Mouse (Mus musculus): ENCODE measurements at regions not wholly inside any gene's neighbourhood (a gene's known extent, or its start where the extent isn't known, plus 50 kb on each side); places are given as distances from the start of the nearest gene placed in this dataset.

DNA sequence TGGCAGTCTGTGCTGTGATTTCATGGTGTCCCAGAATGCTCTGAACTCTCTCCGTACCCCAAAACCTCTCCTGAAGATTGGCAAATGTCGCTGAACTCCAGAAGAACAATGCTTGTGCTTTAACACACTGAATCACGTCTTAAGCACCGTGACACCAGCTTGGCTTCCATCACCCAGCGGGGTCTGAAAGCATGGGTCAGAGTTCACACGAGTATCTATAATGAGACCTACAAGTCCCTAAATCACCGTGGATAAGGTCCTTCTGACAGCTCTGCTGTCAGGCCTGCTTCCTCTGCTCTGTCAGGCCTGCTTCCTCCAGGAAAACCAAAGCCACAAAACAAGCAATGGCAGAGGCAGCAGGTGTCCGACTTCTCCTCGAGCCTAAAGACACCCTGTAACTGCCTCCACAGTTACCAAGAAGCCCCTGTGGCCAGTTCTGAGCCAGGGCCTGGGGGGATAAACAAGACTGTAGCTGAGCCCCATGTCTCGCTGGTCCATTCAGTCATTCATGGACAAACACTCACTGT is 229.1 kb upstream of the A430005L14Rik start:
- no peak for DNase-seq (ENCODE audit: low spot score)

DNA sequence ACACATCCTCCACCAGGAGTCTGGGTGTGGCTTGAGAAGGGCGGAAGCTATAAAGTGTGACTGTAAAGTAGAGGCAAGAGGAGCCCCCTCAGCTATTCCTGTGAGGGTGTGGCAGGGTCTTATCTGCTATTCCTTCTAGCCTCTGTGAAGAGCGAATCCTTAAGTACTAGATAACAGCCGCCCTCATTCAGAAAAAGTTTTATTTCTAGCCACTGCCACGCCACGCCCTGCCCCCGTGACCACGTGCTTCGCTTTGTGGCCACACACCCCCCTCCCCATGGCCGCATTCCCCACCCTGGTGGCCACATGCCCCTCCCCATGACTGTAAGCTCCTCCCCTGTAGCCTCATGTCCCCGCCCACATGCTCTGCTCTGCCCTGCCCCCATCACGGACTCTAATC is 218.9 kb upstream of the A430005L14Rik start:
- no peak for DNase-seq (ENCODE audit: low spot score)

DNA sequence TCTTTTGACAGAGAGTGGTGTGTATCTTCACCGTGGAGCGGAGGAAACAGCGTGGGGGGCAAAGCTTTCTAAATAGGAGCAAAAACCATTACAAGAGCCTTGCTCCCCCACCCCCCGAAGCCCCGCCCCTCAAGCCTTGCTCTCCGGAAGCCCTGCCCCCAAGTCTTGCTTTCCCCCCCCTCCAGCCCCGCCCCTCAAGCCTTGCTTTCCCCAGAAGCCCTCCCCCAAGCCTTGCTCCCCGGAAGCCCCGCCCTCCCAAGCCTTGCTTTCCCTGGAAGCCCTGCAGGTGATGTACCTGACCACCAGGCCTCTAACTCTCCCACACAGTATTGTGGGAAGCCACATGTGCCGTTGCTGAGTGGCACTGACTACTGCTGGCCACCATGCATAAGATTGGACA is 214.8 kb upstream of the A430005L14Rik start:
- DNase-seq (ENCODE audit: low spot score), result no peak

DNA sequence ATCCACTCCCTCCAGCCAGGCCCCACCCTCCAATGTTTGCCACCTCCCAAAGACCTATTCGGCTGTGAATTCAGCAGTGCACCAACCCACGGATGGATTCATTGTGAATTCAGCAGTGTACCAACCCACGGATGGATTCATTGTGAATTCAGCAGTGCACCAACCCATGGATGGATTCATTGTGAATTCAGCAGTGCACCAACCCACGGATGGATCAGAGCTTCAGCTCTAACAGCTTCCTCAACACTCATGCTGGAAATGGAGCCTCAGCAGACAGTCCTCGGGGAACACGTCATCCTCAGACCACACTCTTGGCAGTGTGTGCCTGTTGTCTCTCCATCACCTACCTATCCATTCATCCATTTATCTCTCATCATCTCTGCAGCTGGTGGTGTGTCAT is 204.2 kb upstream of the A430005L14Rik start:
- no peak for DNase-seq (ENCODE audit: low spot score)

DNA sequence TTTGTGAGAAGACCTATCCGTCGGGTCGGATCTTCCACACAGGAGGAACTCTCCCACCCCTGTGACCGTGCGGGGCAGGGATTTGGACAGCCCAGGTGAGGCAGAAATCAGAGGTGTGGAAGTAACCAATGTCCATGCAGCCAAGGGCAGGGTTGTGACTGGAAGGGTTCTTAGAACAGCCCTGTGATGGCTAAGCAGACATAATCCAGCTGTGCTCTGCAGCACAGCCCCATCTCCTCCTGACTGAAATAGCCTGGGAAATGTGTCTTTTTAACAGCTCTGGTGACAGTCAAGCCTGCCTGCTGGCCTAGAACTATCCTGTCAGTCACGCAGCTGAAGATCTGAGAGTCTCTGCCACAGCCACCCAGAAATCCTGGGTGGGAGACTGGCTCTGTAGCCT is 198.7 kb upstream of the A430005L14Rik start:
- DNase-seq (ENCODE audit: low spot score), result no peak

DNA sequence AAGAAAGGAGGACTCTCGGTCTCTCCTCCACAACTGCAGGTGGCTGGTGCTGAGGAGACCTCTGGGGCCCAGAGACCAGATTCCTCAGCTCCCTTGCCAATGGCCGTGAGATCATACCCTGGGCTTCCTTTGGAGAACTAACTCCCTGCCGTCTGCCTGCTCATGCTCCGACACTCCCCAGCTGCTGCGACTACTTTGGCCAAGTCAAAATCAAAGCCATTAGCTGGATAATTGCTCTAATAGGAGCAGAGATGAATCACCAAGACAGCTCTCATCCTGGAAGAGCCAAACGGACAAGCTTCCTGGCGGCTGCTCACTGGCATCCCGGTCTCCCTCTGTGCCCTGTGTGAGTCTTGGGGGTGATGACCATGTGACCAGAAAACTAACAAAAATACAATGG is 198.3 kb upstream of the A430005L14Rik start:
- no peak for DNase-seq (ENCODE audit: low spot score)

DNA sequence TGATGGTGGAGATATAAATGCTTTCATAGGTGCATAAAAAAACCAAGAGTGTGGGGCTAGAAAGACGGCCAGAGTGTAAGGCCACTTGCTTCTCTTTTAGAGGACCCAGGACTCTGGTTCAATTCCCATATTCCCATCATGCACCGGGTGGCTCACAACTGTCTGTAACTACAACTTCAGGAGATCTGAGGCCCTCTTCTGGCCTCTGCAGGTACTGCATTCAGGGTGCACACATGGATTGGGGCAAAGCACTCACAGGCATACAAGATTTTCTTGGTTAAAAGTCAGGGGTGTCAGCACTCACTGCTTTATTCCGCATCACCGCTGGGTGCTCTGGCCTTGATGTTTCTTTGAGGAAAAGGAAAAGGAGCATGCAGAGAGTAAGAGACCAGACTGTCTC is 196.1 kb upstream of the A430005L14Rik start:
- no peak for DNase-seq (ENCODE audit: low spot score)

DNA sequence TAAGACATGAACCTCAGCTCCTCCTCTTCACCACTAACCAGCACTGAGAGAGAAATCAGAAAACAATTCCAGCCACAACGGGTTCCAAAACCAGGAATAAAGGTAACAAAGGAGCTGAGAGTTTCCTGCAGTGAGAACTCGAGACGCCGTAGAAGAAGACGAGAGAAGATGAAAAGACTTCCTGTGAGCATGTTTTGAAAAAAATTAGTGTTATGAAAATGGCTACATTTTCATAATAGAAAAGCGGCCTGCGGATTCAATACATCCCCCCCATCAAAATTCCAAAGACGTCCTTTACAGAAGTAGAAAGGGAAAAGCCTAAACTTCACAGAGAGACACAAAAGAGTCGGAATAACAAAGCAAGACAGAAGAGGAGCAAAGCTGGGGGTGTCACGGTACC is 193.6 kb upstream of the A430005L14Rik start:
- DNase-seq (ENCODE audit: low spot score), result no peak

DNA sequence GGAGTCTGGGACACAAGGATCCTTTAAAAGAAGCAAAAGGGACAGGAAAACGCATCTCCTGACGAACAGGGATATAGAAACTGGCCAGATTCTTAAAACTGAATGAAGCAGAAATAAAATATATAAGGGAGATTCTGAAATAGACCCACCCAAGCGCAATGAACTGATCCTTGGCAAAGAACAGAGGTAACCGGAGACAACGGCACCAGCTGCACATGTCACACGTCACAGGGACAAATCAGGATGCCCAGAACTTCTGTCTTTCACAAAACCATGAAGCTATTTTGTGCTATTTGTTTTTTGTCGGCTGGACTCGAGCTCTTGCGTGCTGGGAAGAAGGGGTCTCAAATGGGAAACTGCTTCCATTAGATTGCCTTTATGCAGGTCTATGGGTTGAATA is 189.3 kb upstream of the A430005L14Rik start:
- DNase-seq (ENCODE audit: low spot score), result no peak

DNA sequence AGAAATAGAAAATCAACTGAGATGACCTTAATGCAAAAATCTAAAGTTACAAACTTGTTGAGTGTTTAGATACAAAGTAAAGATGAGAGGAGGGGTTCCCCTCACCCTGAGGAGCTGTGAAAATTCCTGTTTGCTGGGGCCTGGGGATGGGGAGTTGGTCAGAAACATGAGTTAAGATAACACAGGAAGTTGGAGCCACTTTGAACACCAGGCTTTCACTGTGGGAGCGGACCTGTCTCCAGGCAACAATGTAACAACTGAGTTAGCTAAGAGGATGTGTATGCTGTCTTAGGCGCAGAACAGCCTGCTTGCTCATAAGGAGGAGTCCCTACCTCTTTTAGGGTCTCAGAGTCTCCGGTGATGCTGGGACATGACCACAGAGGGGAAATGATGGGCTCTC is 188.7 kb upstream of the A430005L14Rik start:
- no peak for DNase-seq (ENCODE audit: low spot score)

DNA sequence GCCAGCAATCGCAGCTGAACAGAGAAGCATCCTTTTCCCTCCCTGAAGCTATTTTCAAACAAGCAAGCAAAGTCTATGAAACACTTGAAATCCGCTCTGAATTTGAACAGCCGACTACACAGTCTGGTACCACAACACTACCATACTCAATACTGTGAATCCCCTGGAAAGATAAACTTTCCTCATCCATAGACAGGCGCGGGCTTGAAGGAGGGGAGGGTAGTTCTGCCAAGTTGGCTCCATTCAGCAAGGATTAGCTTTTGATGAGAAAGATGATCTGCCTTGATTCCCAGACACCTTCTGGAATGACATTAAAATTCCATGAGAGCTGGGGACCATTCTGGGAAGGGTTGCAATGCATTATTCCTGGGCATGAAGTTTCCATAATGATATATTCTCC is 186.4 kb upstream of the A430005L14Rik start:
- no peak for DNase-seq (ENCODE audit: low spot score)

DNA sequence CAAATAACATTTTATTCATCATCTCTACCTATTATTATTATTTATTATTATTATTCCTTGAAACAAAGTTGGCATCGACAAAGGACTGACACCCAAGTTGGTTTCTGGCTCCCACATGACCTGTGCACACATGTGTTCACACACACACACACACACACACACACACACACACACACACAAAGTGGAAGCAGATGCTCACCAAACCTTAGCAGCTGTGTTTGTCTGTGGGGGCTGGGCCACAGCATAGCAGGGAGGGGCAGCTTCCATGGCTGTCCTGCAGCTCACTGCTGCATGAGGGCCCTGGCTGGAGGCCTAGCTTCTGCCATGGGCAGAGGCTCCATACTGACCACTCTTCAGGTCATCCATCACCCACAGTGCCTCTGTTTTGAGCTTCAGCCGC is 176.5 kb upstream of the A430005L14Rik start:
- DNase-seq (ENCODE audit: low spot score), result no peak

DNA sequence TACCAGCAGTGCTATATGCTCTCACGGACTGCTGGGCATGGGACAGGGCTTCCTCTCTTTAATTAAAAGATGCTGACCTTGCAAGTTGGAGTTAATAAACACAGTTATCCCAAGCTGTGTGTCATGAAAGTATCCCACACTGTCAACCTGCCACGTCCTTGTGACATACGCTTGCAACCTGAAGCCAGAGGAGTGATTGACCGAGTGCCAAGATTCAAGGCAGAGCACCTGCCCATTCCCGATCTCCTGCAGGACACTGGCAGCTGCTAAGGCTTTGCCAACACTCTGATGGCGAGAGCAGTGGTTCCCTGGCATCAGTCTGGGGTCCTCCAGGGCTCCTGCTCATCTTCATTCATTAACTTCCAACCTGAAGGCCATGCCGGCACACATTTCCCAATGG is 175.8 kb upstream of the A430005L14Rik start:
- DNase-seq (ENCODE audit: low spot score), result no peak

DNA sequence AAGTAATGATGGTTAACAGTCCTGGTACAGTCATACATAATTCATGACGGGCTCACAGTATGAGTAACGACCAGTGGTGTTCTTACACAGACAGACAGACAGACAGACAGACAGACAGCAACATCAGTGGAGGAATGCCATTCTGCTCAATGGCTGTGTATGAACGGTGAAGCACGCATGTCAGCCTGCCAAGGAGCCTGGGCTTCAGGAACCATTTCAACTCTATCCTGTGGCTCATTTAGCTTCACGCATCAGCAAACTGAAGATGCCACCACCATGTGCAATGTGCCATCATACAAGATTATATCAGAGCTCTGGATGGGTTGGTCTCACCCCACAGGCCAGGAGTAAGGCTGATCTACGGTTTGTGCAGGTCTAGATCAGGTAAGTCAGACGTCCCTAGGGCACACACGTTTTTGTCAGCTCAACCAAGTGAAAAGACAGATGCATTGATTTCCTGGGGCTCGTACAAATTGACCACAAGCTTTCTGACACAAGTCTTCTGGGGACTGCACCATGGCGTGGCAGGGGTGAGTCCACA is 175.0 kb upstream of the A430005L14Rik start:
- no peak for DNase-seq (ENCODE audit: low spot score)

DNA sequence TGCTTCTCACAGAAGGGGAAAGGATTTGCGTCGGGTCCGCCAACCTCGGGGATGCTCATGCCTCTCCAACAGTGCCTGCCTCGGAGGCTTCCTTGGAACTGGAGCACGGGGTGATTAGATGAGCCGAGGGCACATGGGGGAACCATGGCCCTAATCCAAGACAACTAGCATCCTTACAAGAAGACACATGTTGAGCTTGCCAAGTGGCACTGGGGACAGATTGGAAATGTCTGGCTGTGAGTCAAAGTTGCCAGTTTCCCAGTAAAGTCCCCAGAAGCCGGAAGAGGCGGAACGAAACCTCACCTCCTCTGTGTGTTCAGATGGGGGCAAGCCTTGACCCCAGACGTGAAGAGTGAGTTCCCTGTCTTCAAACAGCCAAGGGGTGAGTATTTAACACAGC is 172.6 kb upstream of the A430005L14Rik start:
- DNase-seq (ENCODE audit: low spot score), result peak; percentile 15

DNA sequence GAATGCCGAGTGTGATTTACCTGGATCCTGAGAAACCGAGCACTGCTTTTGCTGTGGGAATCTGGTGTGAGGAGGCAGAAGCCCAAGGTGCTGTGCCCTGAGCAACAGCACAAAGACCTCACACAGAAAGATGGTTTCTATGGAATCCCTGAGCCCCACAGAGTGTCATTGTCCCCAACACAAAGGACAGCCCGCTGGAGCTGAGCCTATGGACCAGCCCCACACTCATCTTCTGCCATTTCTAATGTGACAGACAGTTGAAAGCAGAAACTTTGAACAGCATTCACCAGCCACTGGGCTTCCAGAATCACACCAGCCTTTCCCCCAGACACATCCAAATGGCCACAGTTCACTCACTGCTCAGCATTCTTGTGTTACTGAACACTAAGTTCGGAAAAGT is 171.5 kb upstream of the A430005L14Rik start:
- DNase-seq (ENCODE audit: low spot score), result no peak

DNA sequence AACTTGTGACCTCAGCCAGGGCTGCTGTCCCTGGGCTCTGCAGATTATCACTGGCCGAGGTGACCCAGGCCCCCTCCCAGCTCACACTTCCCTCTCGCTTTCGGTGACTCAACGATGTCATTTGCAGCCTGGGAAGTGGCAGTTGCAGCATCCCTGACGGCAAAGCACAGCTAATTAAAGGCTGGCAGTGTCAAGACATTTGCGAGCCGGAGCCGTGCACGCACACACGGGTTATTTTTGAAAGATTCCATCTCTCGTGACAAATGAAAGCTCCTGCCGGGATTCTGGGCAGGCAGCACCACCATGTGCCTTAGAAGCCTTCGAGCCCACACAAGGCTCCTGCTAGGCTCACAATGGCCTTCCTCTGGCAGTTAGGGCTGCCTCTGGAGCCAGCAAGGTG is 164.7 kb upstream of the A430005L14Rik start:
- DNase-seq (ENCODE audit: low spot score), result no peak

DNA sequence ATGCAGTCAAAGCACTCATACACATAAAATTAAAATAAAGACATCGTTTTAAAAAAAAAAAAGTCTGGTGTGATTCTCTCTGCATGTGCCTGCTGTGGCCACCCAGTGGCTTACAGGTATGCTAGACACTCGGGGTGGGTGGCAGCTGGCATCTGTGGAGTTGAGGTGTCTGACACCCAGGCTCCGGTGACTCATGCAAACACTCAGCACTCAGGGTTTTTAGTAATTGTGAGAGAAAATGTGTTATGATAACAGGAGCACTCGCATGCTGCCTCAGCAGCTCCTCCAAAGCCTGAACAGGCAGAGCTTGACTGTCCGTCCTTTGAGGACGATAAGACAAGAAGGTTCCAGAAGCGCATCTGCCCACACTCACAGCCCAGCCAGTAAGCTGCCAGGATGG is 159.0 kb upstream of the A430005L14Rik start:
- no peak for DNase-seq (ENCODE audit: low spot score)

DNA sequence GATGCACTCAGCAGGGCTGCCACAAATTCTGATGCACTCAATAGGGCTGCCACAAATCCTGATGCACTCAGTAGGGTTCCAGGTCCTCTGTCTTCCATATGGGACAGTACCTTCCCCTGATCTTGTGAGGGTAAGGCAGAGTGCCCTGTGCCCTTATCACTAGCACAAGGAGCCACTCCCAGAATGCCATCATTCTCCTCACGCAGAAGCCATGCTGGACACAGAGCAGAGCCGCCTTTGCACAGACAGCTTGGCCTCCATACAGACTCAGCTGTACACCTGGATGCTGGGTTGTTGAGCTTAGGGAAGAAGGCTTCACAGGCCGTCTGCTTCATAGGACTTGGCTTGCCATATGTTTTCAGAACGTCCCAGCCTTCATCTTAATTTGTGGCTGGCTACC is 151.3 kb upstream of the A430005L14Rik start:
- no peak for DNase-seq (ENCODE audit: low spot score)

DNA sequence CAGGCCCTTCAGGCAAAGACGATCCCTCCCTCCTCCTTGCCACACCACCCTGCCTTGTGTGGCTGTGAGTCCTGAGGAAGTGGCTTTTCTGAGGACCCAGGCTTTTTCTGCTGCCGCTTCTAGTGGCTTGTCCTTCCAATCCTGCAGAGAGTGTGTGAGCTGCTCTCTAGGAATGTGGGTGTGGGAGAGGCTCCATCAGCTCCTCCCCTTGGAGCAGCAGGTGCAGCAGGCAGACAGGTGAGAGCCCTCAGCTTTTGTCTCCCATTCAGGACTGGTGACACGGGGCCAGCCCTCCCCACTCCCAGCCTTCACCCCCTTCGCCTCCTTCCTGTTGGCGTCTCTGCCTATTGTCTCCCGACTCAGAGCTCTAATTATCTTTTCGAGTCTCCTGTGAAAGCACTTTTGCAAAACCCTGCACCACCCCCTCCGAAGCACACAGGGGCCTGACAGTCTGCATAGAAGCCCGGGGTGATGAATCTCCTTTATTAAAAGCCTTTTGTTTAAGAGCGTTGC is 150.8 kb upstream of the A430005L14Rik start:
- no peak for DNase-seq (ENCODE audit: low spot score)

DNA sequence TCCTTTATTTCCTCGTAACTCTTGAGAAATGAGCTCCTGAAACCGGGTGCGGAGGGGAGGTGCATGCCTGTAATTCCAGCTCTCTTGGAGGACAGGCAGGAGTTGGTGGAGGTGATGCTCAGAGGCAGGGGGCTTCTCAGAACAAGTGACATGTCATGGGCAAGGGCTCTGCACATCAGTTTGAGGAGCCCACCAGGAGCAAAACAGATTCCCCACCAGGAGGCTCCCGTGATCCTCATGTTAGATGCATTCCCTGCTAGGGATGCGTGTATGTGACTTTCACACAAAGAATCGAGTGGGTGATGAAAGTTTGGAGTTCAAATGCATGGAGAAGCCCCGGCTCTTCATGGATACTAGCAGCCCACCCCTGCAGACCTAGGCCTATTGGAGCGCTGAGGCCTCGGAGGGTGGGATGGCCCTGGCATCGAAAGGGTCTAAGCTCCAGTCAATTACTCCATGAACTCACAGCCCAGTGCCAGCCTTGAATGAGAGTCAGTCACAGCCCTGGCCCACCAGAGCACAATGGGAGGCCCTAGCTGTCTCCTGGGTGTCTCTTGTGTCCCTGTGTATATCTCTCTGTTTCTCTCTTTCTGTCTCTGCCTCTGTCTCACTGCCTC is 150.1 kb upstream of the A430005L14Rik start:
- DNase-seq (ENCODE audit: low spot score), result peak; percentile 19

DNA sequence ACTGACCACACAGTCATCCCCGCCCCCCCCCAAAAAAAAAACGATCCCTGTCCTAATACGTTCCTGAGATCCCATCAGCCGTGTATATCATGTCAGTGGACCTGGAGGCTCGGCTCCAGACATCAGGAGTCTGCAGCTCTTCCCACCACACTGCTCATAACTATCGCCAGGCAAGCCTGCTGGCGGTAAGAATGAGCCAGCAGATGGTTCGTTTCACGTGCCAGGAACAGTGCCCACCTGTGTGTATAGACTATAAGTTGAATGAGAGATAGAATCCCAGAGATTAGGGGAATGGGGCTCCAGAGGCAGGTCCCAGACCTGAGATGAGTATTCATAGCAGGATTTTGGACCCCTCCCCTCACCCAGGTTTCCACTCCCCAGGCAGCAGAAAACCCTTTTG is 144.2 kb upstream of the A430005L14Rik start:
- peak; percentile 17 for DNase-seq (ENCODE audit: low spot score)

DNA sequence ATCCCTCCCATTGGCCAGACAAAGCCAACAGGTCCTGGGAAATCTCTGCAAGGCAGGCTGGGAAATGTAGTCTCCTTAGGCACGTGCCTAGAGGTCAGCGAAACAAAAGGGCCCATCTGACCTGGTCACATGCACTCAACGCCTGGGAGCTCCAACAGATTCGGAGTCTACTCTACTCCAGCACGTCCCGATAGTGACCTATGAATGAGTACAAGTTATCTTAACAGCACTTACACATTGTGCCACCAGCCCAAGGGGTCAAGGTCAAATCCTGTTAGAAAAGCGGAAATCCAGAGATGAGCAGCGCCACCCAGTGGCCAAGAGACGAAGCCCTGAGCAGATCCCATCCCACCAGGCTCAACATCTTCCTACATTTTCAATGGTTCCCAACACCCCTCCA is 129.1 kb upstream of the A430005L14Rik start:
- peak; percentile 7 for DNase-seq (ENCODE audit: low spot score)

DNA sequence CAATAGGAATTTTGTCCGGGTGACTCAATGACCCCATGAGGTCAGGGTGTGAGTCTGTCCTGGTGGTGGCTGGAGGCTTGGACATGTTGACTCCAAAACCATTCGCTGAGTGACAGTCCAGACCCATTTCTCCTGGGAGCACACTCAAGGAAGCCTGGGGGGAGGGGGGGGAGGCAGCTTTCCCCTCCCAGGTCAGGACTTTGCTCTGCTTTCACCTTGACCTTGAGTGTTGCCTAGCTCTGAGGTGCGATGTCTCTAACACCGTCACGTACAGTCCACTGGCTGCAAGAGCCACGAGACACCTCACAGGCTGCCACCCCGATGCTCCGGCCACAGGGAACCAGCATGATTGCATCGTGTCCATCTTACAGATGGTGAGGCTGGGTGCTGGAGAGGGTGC is 127.3 kb upstream of the A430005L14Rik start:
- no peak for DNase-seq (ENCODE audit: low spot score)
